Mouse (Mus musculus) liver, adult 2 months (tissue): Measurements from ENCODE around the gene Preb. TPM values are rescaled to one million over a fixed set of nuclear protein-coding genes. Genes with fewer than 3 reads are reported as not detected.
A peak's percentile ranks its signal among the peaks of the same experiment; 100 is the strongest.

Source experiments
- DNase-seq: peaks from one replicate; pipeline ENCODE4 v3.0.0-alpha.2; 2011; ENCODE audit warnings: low read depth, low spot score; ENCODE audit errors: extremely low read depth
- H3K27ac ChIP-seq: fragments of 200-500 bp; replicated peaks from 2 replicates; pipeline ENCODE4 v1.5.1; 2012; ENCODE audit warnings: low read depth, mild to moderate bottlenecking, control low read depth, inconsistent platforms, low read length; ENCODE audit not compliant: insufficient read depth
- H3K27me3 ChIP-seq: fragments of 200-500 bp; 2 replicates; pipeline ENCODE4 v1.6.1; 2012; ENCODE audit warnings: mild to moderate bottlenecking, moderate library complexity, low read length, inconsistent platforms; ENCODE audit not compliant: control insufficient read depth, insufficient read depth
- H3K36me3 ChIP-seq: fragments of 200-500 bp; 2 replicates; pipeline ENCODE4 v1.6.1; 2012; ENCODE audit warnings: low read length, inconsistent platforms; ENCODE audit not compliant: control insufficient read depth, insufficient read depth
- H3K4me1 ChIP-seq: fragments of 200-500 bp; 2 replicates; pipeline ENCODE4 v1.6.1; 2011; ENCODE audit warnings: low read length; ENCODE audit not compliant: control insufficient read depth, insufficient read depth
- H3K4me3 ChIP-seq: fragments of 200-500 bp; 2 replicates; pipeline ENCODE4 v1.5.1; 2011; ENCODE audit warnings: low read depth, mild to moderate bottlenecking, control low read depth, low read length, moderate library complexity; ENCODE audit not compliant: insufficient read depth
- H3K79me2 ChIP-seq: fragments of 200-500 bp; 2 replicates; pipeline ENCODE4 v1.6.1; 2012; ENCODE audit warnings: inconsistent platforms, mild to moderate bottlenecking, low read length, moderate library complexity; ENCODE audit not compliant: control insufficient read depth, insufficient read depth
- H3K9ac ChIP-seq: fragments of 200-500 bp; 2 replicates; pipeline ENCODE4 v1.6.1; 2012; ENCODE audit warnings: low read depth, mild to moderate bottlenecking, control low read depth, inconsistent platforms, low read length
- CTCF ChIP-seq: fragments of 200-500 bp; IDR thresholded peaks from 2 replicates; pipeline ENCODE4 v1.5.1; 2011; ENCODE audit warnings: low read depth, low read length, control low read depth
- POLR2A ChIP-seq: fragments of 200-500 bp; IDR thresholded peaks from 2 replicates; pipeline ENCODE4 v1.6.1; 2011; ENCODE audit warnings: low read length, control low read depth; ENCODE audit not compliant: insufficient read depth; ENCODE audit errors: extremely low read depth
- WGBS: fragments of 180-500 bp; shearing (Covaris S2); methylation state at CpG from one replicate; pipeline ENCODE4 v1.1.7; 2018; 5-methylcytosine and 5-hydroxymethylcytosine counted together
- polyA plus RNA-seq: library from polyadenylated mRNA; depleted of rRNA; stranded (reverse); fragments of >200 nt; gene quantifications from 2 replicates; pipeline ENCODE4 v1.2.3, GENCODE M21; 2012
- total RNA-seq: library from RNA; depleted of rRNA; stranded (reverse); fragments of >200 nt; gene quantifications from 2 replicates; pipeline ENCODE4 v1.2.3, GENCODE M21; 2014

The Preb gene
- total and polyA plus RNA-seq, 2 experiments = 62.0 to 433 TPM

- Histone ChIP-seq H3K27ac (no peak overlapping the region), H3K36me3 (no peaks in the 10 kb centered on the region), H3K79me2 (no peaks in the 10 kb centered on the region; the same call in 1 of the 2 replicates), H3K27me3 (no peaks in the 10 kb centered on the region), H3K4me3 (no peak overlapping the region), H3K4me1 (peaks cover 15% of the 10 kb centered on the region), H3K9ac (no peak overlapping the region)
- TF ChIP-seq CTCF = no peak
- TF ChIP-seq POLR2A = no peak
- DNase-seq = no peak
- WGBS = 94% methylated on average over 8 of the region's 8 CpGs
Measured at GRCm38 (mm10) chr5:30918691-30919090, 41.5 kb downstream of the Preb start.

DNA sequence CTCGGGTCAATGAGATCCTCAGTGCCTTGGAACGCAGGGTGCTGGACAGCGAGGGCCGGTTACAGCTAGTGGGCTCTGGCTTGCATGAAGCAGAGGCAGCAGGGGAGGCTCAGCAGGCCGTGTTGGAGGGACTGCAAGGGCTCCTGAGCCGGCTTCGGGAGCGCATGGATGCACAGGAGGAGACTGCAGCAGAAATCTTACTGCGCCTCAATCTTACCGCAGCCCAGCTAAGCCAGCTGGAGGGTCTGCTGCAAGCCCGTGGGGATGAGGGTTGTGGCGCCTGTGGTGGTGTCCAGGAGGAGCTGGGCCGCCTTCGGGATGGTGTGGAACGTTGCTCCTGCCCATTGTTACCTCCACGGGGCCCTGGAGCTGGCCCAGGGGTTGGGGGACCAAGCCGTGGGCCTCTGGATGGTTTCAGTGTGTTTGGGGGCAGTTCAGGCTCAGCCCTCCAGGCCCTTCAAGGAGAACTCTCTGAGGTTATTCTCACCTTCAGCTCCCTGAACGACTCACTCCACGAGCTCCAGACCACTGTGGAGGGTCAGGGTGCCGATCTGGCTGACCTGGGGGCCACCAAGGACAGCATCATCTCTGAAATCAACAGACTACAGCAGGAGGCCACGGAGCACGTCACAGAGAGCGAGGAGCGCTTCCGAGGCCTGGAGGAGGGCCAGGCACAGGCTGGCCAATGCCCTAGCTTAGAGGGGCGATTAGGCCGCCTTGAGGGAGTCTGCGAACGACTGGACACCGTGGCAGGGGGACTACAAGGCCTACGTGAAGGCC is 42.1 kb downstream of the Preb start:
- no peaks in the 10 kb centered on the region; the same call in 1 of the 2 replicates for H3K79me2 ChIP-seq
- 93% methylated on average over 31 of the region's 31 CpGs for WGBS
- peaks cover 15% of the 10 kb centered on the region for H3K4me1 ChIP-seq
- no peak for DNase-seq
- H3K27ac ChIP-seq = no peak overlapping the region
- H3K36me3 ChIP-seq = no peaks in the 10 kb centered on the region
- H3K4me3 ChIP-seq = no peak overlapping the region
- H3K9ac ChIP-seq = no peak overlapping the region
- H3K27me3 ChIP-seq = no peaks in the 10 kb centered on the region
- no peak for TF ChIP-seq POLR2A
- no peak for TF ChIP-seq CTCF

- Histone ChIP-seq H3K9ac (no peak overlapping the region), H3K27me3 (no peaks in the 10 kb centered on the region), H3K27ac (no peak overlapping the region), H3K4me3 (no peak overlapping the region), H3K36me3 (no peaks in the 10 kb centered on the region), H3K4me1 (peaks cover 15% of the 10 kb centered on the region), H3K79me2 (no peaks in the 10 kb centered on the region; the same call in 1 of the 2 replicates)
- no peak for DNase-seq
- TF ChIP-seq POLR2A (no peak), CTCF (no peak)
- WGBS = 92% methylated on average over 11 of the region's 11 CpGs
Measured at GRCm38 (mm10) chr5:30917348-30917747, 42.8 kb downstream of the Preb start.

- H3K27ac ChIP-seq = peak overlapping the region; percentile 8
- H3K79me2 ChIP-seq = no peaks in the 10 kb centered on the region; the same call in 1 of the 2 replicates
- DNase-seq = no peak
- 96% methylated on average over 9 of the region's 9 CpGs for WGBS
- H3K9ac ChIP-seq = no peak overlapping the region
- TF ChIP-seq POLR2A (no peak), CTCF (no peak)
- no peaks in the 10 kb centered on the region for H3K27me3 ChIP-seq
- H3K36me3 ChIP-seq = no peaks in the 10 kb centered on the region
- peaks cover 18% of the 10 kb centered on the region for H3K4me1 ChIP-seq
- H3K4me3 ChIP-seq = no peak overlapping the region
Measured at GRCm38 (mm10) chr5:30916841-30917240, 43.3 kb downstream of the Preb start.

DNA sequence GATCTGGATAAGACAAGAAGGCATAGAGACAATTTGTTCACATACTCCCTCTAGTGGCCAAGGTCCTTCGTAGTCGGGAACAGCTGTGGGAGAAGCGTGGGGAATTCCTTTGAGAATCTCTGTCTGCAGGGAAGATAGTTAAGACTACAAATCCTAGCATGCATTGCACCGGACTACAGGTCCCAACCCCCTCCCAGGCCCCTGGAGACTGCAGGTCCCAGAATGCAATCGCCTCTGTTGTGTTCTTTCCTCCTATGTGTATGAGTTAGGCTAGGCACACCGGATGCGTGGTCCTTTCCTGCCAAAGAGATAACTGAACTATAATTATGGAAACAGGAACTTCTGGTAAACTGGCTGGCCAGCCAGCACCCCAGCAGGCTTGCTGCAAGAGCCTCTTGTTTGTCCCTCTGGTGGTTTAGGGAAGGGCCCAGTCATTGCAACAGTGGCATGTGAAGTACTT is 44.2 kb downstream of the Preb start:
- H3K27ac ChIP-seq = peak overlapping the region; percentile 8
- H3K79me2 ChIP-seq = no peaks in the 10 kb centered on the region
- peak; percentile 92 for DNase-seq
- H3K9ac ChIP-seq = no peak overlapping the region; the same call in 1 of the 2 replicates
- no peak overlapping the region for H3K4me3 ChIP-seq
- 3% methylated on average over 7 of the region's 7 CpGs for WGBS
- peaks cover 24% of the 10 kb centered on the region for H3K4me1 ChIP-seq
- TF ChIP-seq CTCF = peak; percentile 58
- TF ChIP-seq POLR2A = no peak
- H3K27me3 ChIP-seq = no peaks in the 10 kb centered on the region
- H3K36me3 ChIP-seq = no peaks in the 10 kb centered on the region

GRCm38 (mm10) chr5:30915456-30915855 is 44.7 kb downstream of the Preb start:
- Histone ChIP-seq H3K4me3 (peak overlapping the region; percentile 49), H3K4me1 (peaks cover 24% of the 10 kb centered on the region)

More at GRCm38 (mm10) chr5:30915456-30915855, 44.7 kb downstream of the Preb start:
- no peak for DNase-seq
- WGBS = 62% methylated on average over 9 of the region's 9 CpGs
- TF ChIP-seq POLR2A (no peak), CTCF (no peak)
- no peaks in the 10 kb centered on the region for H3K79me2 ChIP-seq
- H3K36me3 ChIP-seq = no peaks in the 10 kb centered on the region
- H3K27ac ChIP-seq = peak overlapping the region; percentile 71
- H3K9ac ChIP-seq = peak overlapping the region; percentile 72
- no peaks in the 10 kb centered on the region for H3K27me3 ChIP-seq
